Mouse (Mus musculus): Measurements from ENCODE around the gene Ctcfl.

- TF ChIP-seq CTCF (IDR thresholded peaks at IDR 0.05; ENCODE audit: control insufficient read depth, insufficient read depth, insufficient replicate concordance, low read depth, low read length) (no peak), POLR2A (IDR thresholded peaks at IDR 0.05; ENCODE audit: control insufficient read depth, low read depth, low read length) (no peak)
Observed at GRCm38 (mm10) chr2:173132262-173132661, 12.9 kb upstream of the Ctcfl start.

Measured in testis, adult 2 months (tissue).